ENCODE assay signal across 9 mouse cellular contexts in genomic region chr14:20144093-20144492, GRCm38 (mm10). TPM values are rescaled to one million over a fixed set of nuclear protein-coding genes. Genes with fewer than 3 reads are reported as not detected.
DNase-seq lines count a peak whose midpoint lies in the region; ATAC-seq and TF ChIP-seq lines count a peak whose summit lies in the region.
"Had no signal": no experiment of that assay in that cellular context is flagged by ENCODE, and none has a peak within 500 bp of the region (broad histone marks: within the 10 kb centered on the region; RNA-seq: fewer than 3 reads in every experiment).

No protein-coding gene starts in this region.

- no peaks in the 10 kb centered on the region for H3K27me3 ChIP-seq in neural tube, embryonic 13.5 days
- no peaks in the 10 kb centered on the region for H3K27me3 ChIP-seq in neural tube, embryonic 15.5 days (replicated peaks)
- H3K27me3 ChIP-seq in forebrain, embryonic 14.5 days (replicated peaks; ENCODE audit: control insufficient read depth, insufficient read depth, low read length) = no peaks in the 10 kb centered on the region
- H3K27me3 ChIP-seq in thymus, adult 2 months (ENCODE audit: control insufficient read depth, insufficient read depth, low read length) = no peaks in the 10 kb centered on the region

- H3K4me1 ChIP-seq in neural tube, embryonic 13.5 days (replicated peaks) = peaks cover 7% of the 10 kb centered on the region
- peaks cover 4% of the 10 kb centered on the region; the same call in 1 of the 2 replicates for H3K4me1 ChIP-seq in neural tube, embryonic 15.5 days
- no peaks in the 10 kb centered on the region for H3K4me1 ChIP-seq in forebrain, embryonic 14.5 days (ENCODE audit: control insufficient read depth, insufficient read depth, low read length)
- no peaks in the 10 kb centered on the region for H3K4me1 ChIP-seq in thymus, adult 2 months (replicated peaks; ENCODE audit: control insufficient read depth, insufficient read depth, low read length)

- H3K4me2 ChIP-seq in neural tube, embryonic 13.5 days = no peak overlapping the region
- no peak overlapping the region for H3K4me2 ChIP-seq in neural tube, embryonic 15.5 days
- no peak overlapping the region for H3K4me2 ChIP-seq in forebrain, embryonic 14.5 days (ENCODE audit: low read length)

- TF ChIP-seq POLR2A in thymus, adult 2 months (IDR thresholded peaks at IDR 0.05; ENCODE audit: control insufficient read depth, extremely low read depth, insufficient read depth, low read length, poor library complexity) = no peak

- peak overlapping the region; percentile 65 for H3K27ac ChIP-seq in neural tube, embryonic 13.5 days (replicated peaks)
- no peak overlapping the region for H3K27ac ChIP-seq in neural tube, embryonic 15.5 days (replicated peaks)
- H3K27ac ChIP-seq in forebrain, embryonic 14.5 days (ENCODE audit: low read depth, low read length) = no peak overlapping the region
- H3K27ac ChIP-seq in thymus, adult 2 months (ENCODE audit: control insufficient read depth, insufficient read depth, low read length) = no peak overlapping the region

- H3K9ac ChIP-seq in neural tube, embryonic 13.5 days = no peak overlapping the region
- H3K9ac ChIP-seq in neural tube, embryonic 15.5 days (replicated peaks) = no peak overlapping the region
- H3K9ac ChIP-seq in forebrain, embryonic 14.5 days (ENCODE audit: low read length) = no peak overlapping the region

- ATAC-seq in neural tube, embryonic 13.5 days (ENCODE audit: low read depth) = no peak
- ATAC-seq in neural tube, embryonic 15.5 days (ENCODE audit: low FRiP score) = no peak
- ATAC-seq in forebrain, embryonic 14.5 days = no peak

- no peak for TF ChIP-seq CTCF in thymus, adult 2 months (IDR thresholded peaks at IDR 0.05; ENCODE audit: borderline replicate concordance, control insufficient read depth, extremely low read depth, insufficient read depth, low read length, poor library complexity)

- peak; percentile 35 for DNase-seq in forebrain, embryonic 14.5 days (ENCODE audit: low spot score)
- peak; percentile 11 to 26 for DNase-seq in left cerebral cortex, adult 9 months (ENCODE audit: low spot score in 2 of 2)
- DNase-seq in right cerebral cortex, postnatal 14 days = peak; percentile 11
- DNase-seq in thymus, adult 2 months = no peak
- no peak for DNase-seq in urinary bladder, postnatal 10 days (ENCODE audit: low spot score)
- DNase-seq: cerebellum, adult 8-10 months; gastrocnemius, postnatal 14 days had no signal

- H3K4me3 ChIP-seq in neural tube, embryonic 13.5 days = no peak overlapping the region
- H3K4me3 ChIP-seq in neural tube, embryonic 15.5 days (replicated peaks) = no peak overlapping the region
- no peak overlapping the region for H3K4me3 ChIP-seq in forebrain, embryonic 14.5 days (ENCODE audit: low read depth, low read length)
- no peak overlapping the region for H3K4me3 ChIP-seq in thymus, adult 2 months (ENCODE audit: control insufficient read depth, insufficient read depth, low read length)

- 0 out of 2 replicates have a peak, but pooled peaks cover 5% of the 10 kb centered on the region for H3K36me3 ChIP-seq in neural tube, embryonic 13.5 days
- no peaks in the 10 kb centered on the region for H3K36me3 ChIP-seq in neural tube, embryonic 15.5 days
- H3K36me3 ChIP-seq in forebrain, embryonic 14.5 days (ENCODE audit: control insufficient read depth, insufficient read depth, low read length) = peaks cover 15% of the 10 kb centered on the region; the same call in 1 of the 2 replicates
- H3K36me3 ChIP-seq in thymus, adult 2 months (ENCODE audit: control insufficient read depth, insufficient read depth, low read length) = no peaks in the 10 kb centered on the region

- 68% methylated on average over 4 of the region's 4 CpGs for WGBS in neural tube, embryonic 13.5 days
- WGBS in neural tube, embryonic 15.5 days = 65% methylated on average over 4 of the region's 4 CpGs
- 19% methylated on average over 4 of the region's 4 CpGs for WGBS in forebrain, embryonic 14.5 days
- 100% methylated on average over 4 of the region's 4 CpGs for WGBS in thymus, adult 2 months

- H3K9me3 ChIP-seq in neural tube, embryonic 13.5 days = no peaks in the 10 kb centered on the region
- no peaks in the 10 kb centered on the region for H3K9me3 ChIP-seq in neural tube, embryonic 15.5 days (replicated peaks)
- H3K9me3 ChIP-seq in forebrain, embryonic 14.5 days (replicated peaks; ENCODE audit: control insufficient read depth, low read length) = no peaks in the 10 kb centered on the region

RNA-seq across cellular contexts. Expression of gene Saysd1, which starts 5.8 kb away (rescaled TPM):
- polyA plus RNA-seq in neural tube, embryonic 13.5 days (2015; fragmentation: Nextera tagmentation; extraction: Ambion mirVana) = 12.3 and 14.3 TPM in 2 replicates
- 11.3 and 11.9 TPM in 2 replicates for polyA plus RNA-seq in neural tube, embryonic 15.5 days (2015; fragmentation: Nextera tagmentation; extraction: Ambion mirVana)
- 18.4 and 19.3 TPM in 2 replicates for polyA plus RNA-seq in forebrain, embryonic 14.5 days (2014; fragmentation: Nextera tagmentation; extraction: Ambion mirVana)
- 12.8 and 14.6 TPM in 2 replicates for polyA plus RNA-seq in thymus, adult 2 months (2012; rRNA removed)

RNA-seq across cellular contexts. Expression of gene Kcnk5, which starts 37.5 kb away (rescaled TPM):
- polyA plus RNA-seq in neural tube, embryonic 13.5 days (2015; fragmentation: Nextera tagmentation; extraction: Ambion mirVana) = 3.4 and 3.9 TPM in 2 replicates
- 1.5 and 4.2 TPM in 2 replicates for polyA plus RNA-seq in neural tube, embryonic 15.5 days (2015; fragmentation: Nextera tagmentation; extraction: Ambion mirVana)
- 2.5 and 3.1 TPM in 2 replicates for polyA plus RNA-seq in forebrain, embryonic 14.5 days (2014; fragmentation: Nextera tagmentation; extraction: Ambion mirVana)
- 6.1 and 6.7 TPM in 2 replicates for polyA plus RNA-seq in thymus, adult 2 months (2012; rRNA removed)

Comparison
In these comparisons a context has a peak if more than half of its experiments do, and no peak if none do; other contexts are left out.
1. DNase-seq: peak in forebrain, embryonic 14.5 days (single experiment), left cerebral cortex, adult 9 months (2 of 2) and right cerebral cortex, postnatal 14 days (single experiment); none in thymus, adult 2 months (single experiment) and urinary bladder, postnatal 10 days (single experiment).